Mouse (Mus musculus) brain, embryonic 14.5 days (tissue): ENCODE results near the gene Foxn1.

Experiments used
- CTCF ChIP-seq: fragments of 200-500 bp; IDR thresholded peaks from 2 replicates; pipeline ENCODE4 v1.5.1; 2012; ENCODE audit warnings: inconsistent platforms, mild to moderate bottlenecking, moderate library complexity, borderline replicate concordance; ENCODE audit not compliant: insufficient read depth, insufficient read length; ENCODE audit errors: extremely low read depth
- POLR2A ChIP-seq: fragments of 200-500 bp; IDR thresholded peaks from 2 replicates; pipeline ENCODE4 v1.6.1; 2012; ENCODE audit warnings: mild to moderate bottlenecking, inconsistent platforms, borderline replicate concordance; ENCODE audit not compliant: poor library complexity, insufficient read depth, insufficient read length, severe bottlenecking; ENCODE audit errors: extremely low read depth

DNA sequence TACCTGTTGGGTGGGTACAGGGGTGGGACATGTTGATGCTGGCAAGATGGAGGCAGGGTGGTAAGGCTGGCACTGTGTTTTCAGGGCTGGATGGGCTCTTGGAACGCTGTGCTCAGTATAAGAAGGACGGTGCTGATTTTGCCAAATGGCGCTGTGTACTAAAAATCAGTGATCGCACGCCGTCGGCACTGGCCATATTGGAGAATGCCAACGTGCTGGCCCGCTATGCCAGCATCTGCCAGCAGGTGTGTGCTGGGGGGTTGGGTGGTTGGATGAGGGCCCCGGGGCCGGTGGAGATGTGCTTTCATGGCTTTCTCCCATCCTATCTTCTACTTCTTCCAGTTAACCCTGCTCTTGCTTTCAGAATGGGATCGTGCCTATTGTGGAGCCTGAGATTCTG is 61.4 kb downstream of the Foxn1 start:
- TF ChIP-seq POLR2A (no peak), CTCF (no peak)
